Mouse (Mus musculus): Measurements from ENCODE around the gene Ltbp4.

The Ltbp4 gene

DNA sequence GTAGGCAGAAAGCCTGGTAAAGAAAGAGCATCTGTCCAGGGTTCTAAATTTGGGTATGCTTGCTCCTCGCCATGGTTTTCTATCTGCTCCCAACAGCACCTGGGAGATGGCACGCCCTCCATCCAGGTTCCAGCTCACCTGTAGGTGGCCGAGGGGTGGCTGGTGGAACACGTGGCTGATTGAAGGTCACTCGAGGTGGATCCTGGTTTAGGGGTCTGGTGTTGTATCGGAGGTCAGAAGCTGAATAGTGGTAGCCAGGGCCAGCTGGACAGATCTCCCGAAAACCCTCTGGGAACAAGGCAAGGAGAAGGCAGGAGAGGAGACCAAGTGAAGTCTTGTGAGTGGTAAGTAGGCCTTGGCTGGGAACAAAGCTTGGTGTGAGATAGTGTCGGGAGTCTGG lies 10.0 kb downstream of the Ltbp4 start:
- no peak for DNase-seq (ENCODE audit: low spot score)

DNA sequence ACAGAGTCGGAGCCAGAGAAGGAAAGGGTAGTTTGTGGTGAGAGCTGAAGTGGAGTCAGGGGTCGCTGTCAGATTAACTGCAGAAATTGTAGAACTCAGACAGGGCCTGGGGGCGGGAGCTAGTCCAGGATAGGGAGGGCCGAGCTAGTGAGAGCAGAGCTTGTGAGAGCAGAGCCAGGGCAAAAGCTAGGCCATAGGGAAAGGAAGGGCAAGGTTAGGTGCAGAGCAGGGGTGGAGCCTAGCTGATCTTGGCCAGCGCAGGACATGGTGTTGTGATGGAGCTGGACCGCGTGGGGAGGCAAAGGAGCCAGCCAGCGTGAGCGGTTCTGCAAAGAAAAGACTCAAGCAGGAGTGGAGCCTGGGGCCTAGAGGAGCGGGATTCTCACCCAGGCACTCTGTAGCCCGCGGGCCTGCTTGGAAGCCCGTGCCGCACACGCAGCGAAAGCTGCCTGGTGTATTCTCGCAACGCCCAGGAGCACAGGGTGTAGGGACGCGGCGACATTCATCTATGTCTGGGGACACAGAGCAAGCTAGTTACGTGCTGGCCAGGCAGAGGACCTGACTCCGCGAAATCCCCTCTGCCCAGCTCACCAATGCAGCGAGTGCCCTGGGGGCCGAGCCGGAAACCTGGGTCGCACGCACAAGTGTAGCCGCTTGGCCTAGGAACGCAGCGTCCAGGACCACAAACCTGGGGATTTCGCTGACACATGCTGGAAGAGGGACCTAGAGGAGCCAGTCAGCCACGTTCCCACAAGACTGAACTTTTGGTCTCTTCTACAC lies 11.2 kb downstream of the Ltbp4 start:
- no peak for DNase-seq (ENCODE audit: low spot score)

DNA sequence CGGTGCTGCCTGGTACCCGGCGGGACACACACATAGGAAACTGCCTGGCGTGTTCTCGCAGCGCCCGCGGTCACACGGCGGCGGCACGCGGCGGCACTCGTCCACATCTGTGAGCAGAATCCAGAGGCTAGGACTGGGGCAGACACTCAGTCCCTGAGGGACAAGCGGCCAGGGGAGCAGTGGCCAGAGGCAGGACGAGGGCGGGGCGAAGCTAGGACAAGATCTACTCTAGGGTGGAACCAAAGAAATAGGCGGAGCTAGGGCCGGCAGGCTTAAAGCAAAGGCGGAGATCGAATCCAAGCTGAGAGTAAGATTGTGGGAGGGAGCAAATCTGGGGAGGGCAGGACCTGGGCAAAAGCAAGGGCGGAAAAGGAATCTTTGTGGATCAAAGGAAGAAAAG lies 11.8 kb downstream of the Ltbp4 start:
- DNase-seq (ENCODE audit: low spot score) = peak; percentile 67

DNA sequence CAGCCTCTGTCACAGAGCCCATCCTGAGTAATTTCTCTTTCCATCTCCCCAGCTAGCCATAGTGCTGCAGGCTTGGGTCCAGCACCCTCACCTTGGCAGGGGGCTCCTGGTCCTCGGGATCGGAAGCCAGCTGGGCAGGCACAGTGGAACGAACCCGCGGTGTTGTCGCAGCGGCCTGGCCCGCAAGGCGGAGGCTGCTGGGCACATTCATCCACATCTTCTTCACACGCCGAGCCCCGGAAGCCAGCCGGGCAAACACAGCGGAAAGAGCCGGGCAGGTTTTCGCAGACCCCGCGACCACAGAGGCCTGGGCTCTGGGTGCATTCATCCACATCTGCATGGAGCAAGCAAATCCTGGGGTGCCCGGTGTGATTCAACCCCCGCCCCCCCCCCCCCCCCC lies 12.6 kb downstream of the Ltbp4 start:
- DNase-seq (ENCODE audit: low spot score) = no peak

DNA sequence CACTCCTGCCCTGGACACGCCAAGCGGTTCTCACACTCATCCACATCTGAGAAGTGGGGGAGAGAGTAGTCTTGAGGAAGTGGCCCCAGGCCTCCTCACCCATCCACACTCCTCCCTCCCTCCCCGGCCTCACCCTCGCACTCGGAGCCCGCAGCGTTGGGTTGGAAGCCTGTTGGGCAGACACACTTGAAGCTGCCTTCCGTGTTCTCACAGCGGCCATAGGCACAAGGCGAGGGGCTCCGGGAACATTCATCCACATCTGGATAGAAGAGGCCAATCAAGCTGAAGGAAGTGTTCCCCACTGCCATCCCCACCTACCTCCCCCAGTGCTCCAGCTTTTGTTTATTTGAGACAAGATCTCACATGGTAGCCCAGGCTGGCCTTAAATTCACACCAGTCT lies 13.3 kb downstream of the Ltbp4 start:
- DNase-seq (ENCODE audit: low spot score) = no peak

DNA sequence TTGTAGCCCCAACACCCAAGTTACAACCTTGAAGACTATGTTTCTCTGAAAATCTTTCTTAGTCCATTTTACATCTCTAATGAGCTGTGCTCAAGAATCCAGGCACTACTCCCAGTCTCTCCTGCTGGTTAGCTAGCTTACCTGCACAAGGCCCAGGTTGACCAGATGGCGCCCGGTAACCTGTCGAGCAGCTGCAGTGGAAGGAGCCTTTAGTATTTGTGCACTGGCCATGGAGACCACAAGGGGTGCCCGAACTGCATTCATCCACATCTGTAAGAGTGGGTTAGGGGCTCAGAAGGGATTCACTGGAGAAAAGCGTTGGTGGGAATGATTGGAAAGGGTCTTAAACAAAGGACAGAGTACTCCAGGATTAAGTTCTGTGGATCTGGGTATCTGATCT lies 14.5 kb downstream of the Ltbp4 start:
- DNase-seq (ENCODE audit: low spot score) = no peak

DNA sequence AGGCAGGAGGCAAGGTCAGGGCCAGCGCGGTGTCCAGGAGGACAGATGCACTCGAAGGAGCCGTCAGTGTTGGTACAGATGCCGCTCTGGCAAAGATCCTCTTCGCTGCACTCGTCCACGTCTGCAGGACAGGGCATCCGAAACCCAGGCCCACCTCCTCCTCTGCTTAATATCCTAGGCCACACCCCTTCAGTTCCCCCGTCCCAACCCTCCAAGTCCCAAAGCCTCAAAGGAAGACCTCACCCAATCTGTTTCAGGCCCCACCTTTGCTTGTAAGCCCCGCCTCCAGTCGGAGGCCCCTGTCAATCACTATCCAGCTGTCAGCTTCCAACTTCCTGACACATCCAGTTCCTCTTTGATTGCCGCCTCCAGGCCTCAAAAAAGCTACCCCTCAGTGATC lies 15.2 kb downstream of the Ltbp4 start:
- DNase-seq (ENCODE audit: low spot score) = no peak

DNA sequence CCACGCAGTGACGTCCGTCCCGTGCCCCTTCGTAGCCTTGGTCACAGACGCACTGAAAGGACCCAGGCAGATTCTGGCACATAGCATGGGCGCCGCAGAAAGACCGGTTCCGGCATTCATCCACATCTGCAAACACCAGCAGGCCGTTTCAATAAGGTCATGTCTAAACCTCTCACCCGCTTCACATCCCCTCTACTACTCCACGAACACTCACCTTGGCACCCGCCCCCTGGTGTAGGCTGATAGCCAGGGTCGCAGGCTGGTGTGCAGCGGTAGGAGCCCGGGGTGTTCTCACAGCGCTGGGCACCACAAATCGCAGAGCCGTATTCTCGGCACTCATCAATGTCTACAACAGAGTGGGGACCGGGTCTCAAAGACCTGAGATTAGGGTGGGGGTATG lies 18.1 kb downstream of the Ltbp4 start:
- DNase-seq (ENCODE audit: low spot score) = no peak

DNA sequence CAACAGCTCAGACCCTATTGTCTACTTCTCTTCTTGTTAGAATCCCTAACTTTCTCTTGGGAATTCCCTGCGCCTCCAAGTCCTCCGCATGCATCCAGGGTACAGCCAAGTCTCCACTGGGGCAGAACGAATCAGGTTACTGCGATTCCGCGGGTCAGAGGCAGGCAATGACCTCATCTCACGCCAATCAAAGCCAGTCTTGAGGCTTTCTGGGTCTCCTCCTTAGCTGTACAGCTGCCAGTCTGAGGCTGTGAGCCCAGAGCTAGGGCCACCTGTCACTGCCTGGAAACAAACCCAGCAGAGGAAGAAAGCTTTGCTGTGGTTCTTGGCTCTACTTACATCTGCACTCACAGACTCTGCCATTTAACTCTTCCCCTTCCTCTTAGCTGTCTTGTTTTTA lies 21.5 kb downstream of the Ltbp4 start:
- DNase-seq (ENCODE audit: low spot score) = peak; percentile 28

DNA sequence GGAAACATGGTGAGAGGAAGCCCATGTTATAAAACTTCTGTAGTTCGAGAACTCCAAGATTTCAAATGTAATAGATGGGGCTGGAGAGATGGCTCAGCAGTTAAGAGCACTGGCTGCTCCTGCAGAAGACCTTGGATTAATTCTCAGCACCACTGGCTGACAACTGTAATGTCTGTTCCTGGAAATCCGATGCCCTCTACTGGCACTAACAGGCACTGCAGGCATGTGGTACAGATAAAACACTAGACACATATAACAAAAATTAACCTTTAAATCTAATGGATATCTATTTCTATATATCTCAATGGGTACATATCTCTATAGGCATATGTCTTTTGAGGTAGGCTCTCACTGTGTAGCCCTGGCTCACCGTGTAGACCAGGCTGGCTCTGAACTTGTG lies 23.1 kb downstream of the Ltbp4 start:
- DNase-seq (ENCODE audit: low spot score) = no peak

DNA sequence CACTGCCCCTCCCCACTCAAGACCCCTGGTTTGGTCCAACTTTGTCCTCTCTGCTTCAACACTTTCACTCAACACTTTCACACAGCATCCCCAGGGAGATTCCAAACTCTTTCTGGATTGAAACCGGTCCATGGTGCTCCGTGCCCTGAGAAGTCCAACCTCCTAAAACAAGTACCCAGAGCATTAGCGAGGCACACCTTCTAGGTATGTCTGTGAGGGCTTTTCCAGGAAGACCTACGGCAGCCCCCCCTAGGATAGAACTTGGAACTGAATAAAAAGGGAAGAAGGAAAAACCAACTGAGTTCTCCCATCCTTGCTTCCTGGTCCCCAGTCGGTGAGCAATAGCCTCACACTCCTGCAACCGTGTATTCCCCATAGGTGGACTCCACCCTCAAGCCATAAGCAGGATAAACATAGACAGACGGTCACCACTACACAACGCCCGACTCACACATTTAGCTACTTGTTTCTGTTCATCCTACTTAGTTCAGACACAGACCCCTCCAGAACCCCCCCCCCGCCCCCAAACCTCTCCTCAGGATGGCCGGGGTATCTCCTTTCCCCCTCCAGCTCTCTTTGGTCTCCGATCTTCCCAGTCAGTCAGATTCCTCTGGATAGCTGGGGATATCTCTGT lies 25.7 kb downstream of the Ltbp4 start:
- DNase-seq (ENCODE audit: low spot score) = no peak

DNA sequence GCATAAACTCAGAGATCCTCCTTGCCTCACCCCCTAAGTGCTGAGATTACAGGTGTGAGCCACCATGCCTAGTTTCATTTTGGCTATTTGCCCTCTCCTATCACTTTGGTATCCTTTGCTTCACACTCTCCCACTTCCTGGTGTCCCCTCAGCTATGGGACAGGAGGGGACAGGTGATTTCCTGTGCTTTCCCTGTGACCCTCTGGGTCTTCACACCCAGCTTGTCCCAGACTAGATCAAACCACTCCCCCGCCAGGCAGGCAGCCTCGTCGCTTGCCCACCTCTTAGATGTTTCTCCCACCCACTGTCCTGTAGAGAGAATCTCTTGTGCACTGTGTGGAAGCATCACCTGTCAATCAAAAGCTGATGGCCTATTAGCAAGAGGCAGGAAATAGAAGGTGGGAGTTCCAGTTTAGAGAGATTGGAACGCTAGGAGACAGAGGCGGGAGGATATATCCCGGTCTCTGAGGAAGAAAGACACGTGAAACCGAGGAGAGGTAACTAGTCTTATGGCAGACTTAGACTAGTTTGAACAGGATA lies 26.4 kb downstream of the Ltbp4 start:
- no peak for DNase-seq (ENCODE audit: low spot score)

DNA sequence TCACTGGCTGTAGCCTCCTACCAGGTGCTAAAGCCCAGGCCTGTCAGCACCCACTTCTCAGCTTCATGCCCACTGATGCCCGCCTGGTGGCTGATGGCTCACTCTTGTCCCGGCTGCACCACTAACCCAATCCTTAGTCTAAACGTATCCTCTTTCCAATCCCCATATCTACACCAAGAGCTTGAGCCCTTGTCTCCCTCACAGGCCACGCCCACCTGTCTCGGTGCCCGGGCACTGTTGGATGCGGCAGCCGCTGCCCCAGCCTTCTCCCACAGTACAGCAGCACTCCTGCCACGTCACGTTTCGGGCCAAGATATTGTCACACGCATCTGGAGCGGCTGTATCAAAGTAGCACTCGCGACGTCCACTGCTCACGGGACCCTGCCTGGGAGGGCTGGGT lies 27.2 kb downstream of the Ltbp4 start:
- DNase-seq (ENCODE audit: low spot score) = peak; percentile 60

DNA sequence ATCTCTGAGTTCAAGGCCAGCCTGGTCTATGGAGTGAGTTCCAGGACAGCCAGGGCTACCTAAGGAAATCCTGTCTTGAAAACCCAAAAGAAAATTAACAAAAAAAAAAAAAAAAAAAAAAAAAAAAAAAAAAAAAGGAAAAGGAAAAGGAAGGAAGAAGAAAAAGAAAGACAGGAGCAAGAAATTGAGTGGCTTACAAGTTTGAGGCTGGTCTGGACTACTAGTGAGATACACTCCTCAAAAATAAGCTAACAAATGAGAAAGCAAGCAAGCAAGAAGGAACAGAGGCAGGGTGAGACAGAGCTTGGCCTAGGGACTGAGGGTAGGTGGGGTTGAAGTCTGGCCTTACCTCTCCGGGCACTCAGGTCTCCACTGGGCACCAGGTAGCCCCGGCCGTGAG lies 27.7 kb downstream of the Ltbp4 start:
- no peak for DNase-seq (ENCODE audit: low spot score)

DNA sequence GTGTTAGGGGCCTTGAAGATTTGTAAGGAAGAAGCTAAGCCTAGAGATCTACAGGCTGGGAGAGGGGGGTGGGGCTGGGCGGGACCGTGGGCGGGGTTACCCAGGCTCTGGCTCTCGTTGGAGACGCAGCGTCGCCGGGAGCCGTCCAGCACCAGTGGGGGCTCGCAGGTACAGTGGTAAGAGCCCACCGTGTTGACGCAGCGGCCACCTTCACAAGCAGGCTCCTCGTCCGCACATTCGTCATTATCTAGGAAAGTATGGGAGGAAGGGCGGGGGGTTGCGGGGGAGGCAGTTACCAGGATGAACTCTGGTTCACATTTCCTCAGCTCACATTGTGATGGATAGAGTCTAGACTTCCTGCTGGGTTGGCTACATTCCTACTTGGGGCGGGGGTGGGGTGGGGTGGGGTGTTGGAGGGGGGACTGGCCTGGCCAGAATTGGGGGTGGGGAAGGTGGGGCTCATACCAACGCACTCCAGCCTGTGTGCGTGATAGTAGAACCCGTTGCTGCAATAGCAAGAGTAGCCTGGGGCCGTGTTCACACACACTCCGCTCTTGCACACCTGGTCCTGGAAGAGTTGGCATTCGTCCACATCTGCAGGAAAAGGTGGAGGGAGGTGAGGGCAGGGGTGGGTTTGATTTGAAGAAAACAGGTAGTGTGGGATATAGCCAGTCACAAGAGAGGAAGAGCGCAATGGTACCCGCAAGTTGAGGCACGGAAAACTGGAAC lies 28.5 kb downstream of the Ltbp4 start:
- DNase-seq (ENCODE audit: low spot score) = peak; percentile 16

DNA sequence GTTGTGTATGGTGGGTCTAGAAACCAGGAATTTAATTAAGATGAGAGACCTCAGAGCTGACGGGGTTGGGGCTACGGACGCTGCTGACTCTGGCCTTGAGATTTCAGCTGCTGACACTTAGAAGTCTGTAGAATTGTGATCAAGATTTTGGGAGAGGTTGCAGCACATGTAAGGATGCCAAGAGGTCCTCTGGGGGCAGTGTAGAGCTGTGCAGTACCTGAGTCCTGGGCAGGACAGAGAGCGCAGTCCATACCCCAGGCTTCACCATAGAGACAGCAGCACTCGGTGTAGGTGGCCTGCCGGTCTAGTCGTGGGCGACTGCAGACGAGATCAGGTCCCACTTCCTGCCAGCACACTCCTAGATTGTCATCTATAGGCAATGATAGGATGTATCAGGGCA lies 29.9 kb downstream of the Ltbp4 start:
- no peak for DNase-seq (ENCODE audit: low spot score)

DNA sequence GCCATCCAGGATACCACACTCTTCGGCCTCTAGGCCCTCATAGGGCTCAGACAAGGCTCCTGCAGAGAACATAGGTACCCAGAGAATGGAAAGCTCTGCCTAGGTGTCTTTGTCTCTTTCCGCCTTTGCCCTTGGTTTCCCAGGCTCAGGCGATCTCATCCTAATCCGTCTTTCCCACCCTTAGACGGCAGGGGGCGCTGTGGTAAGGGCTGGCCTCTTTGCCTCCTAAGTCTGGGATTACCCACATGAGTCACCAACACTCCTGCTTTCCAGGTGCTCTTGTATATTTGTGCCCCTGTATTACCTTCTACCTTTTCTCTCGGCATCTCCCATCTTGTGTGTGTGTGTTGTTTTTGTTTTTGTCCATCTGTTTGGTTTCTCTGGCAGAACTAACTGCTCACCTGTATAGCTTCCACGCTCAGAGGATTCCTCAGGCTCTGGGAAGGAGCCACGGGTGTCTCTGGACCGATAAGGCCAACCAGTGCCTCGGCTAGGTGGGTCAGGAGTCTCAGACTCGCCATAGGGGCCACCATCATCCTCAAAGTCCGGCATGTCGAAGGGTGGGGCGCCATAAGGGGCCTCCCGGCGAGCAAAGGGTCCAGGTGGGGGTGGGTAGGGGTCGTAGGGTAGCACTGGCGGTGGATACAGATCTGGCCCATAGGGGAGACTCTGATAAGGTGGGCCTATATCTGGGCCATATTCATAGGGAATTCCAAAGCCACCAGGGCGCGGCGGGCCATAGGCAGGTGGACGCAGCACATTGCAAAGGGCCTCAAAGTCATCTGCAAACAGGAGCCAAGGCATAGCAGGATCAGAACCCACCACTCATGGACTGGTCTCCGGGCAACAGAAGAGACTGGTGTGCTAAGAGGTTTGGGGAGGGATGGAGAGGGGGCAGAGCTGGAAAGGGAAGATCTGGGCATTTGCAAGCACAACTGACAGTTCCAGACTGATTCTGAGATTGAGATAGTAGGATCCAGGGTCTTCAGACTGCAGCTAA lies 31.0 kb downstream of the Ltbp4 start:
- no peak for DNase-seq (ENCODE audit: low spot score)

DNA sequence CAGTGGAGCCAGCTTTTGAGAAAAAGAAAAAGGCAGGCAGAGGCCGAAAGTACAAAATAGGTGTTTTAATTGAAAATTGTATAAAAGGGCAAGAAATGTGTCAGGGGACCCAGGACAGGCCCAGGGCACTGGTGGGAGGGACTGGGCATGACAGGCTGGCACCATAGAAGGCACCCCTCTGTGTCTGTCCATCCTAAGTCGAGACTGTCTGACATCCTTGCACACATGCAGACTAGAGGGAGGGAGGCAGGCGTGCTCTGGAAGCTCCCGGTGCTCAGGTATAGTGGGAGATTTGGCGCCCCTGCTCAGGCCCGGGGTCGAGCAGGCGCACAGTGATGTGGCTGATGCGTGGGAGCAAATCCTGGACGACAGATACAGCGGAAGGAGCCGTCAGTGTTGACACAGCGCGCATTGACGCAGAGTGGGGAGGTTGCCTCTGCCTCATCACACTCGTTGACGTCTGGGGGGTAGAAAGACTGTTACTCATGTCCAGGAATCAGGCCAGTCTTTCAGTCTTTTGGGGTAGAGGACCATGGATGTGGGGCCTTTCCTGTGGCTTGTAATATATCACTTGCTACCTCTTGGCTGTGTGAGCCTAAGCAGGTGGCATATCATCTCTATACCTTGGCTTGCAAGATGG lies 32.3 kb downstream of the Ltbp4 start:
- no peak for DNase-seq (ENCODE audit: low spot score)

DNA sequence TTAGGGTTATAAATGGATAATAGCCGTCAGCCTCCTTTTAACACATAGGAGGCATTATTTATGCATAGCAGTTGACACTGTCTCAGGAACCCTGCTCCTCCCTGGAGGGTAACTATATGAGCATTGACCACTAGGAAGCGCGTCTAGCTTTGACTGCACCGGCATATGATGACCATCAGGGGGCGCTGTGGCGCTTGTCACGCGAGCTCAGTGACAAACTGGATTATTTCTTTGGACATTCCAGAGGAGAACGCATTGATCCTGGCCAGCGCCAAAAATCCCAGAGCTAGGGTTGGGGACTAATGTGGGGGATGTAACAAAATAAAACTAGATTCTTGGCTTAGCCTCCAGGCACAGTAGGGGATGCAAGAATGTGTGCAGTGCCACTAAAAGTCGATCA lies 35.3 kb downstream of the Ltbp4 start:
- peak; percentile 74 for DNase-seq (ENCODE audit: low spot score)

DNA sequence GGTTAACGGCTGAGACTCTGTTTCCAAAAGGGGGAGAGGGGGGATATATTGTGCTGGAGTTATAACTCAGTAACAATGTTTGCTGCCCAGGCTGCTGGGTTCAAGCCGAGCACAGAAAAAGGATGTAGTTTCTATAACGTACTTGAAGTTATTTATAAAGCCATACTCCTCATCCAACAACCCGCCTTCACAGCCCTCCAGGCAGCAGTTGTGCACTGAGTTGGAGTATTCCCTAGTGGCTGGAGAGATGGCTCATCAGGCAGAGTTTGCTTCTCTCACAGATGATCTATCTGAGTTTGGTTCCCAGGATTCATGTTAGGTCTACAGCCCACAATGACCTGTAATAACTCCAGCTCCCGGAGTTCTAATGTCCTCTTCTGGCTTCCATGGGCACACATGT lies 36.7 kb downstream of the Ltbp4 start:
- no peak for DNase-seq (ENCODE audit: low spot score)

DNA sequence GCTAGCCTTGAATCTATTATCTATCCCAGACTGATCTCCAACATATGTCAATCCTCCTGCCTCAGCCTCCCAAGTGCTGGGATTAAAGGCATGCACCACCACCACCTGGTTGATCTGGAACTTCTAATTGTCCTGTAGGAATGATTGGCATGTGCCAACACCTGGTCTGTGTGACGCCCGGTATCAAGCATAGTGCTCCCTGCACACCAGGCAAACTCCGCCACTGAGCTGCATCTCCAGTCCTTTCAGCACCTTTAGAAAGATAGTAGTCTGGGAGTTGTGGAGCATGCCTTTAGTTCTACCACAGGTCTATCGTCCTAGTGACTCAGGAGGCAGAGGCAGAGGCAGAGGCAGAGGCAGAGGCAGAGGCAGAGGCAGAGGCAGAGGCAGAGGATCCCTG lies 37.1 kb downstream of the Ltbp4 start:
- no peak for DNase-seq (ENCODE audit: low spot score)
